Mouse (Mus musculus): ENCODE data around the gene Gm5426.
"Not testable (repeated sequence)": the region's sequence is repeated elsewhere in the genome, so short reads cannot be mapped to it uniquely, and the experiment has no call there.

The Gm5426 gene

GRCm38 (mm10) chr10:96138585-96138984 is 2.2 kb downstream of the Gm5426 start:
- DNase-seq (ENCODE audit: low spot score) = no peak

GRCm38 (mm10) chr10:96139274-96139673 is 2.9 kb downstream of the Gm5426 start:
- not testable (repeated sequence) for DNase-seq (ENCODE audit: low spot score)

GRCm38 (mm10) chr10:96146578-96146977 is 10.2 kb downstream of the Gm5426 start:
- no peak for DNase-seq (ENCODE audit: low spot score)

DNA sequence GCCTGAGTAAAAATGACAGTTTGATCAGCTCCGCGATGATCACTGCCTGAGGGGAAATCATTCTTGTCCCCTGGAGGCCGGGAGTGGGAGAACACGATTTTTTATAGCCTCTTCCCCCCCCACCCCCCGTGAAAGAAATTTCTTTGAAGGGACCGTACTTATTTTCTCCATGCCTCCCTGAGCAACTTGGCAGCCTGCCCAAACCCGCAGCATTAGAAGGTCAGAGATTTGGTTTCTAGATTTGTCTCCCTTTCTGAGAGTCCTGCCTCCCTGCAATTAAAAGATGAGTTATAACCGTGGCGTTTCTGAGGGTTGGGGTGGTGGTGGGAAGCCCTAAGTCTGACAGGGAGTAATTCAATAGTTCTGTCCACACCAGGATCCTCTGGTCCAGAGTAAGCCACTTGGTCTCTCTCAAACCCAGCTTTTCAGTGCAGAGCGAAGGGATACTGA is 11.9 kb downstream of the Gm5426 start:
- DNase-seq (ENCODE audit: low spot score) = no peak

DNA sequence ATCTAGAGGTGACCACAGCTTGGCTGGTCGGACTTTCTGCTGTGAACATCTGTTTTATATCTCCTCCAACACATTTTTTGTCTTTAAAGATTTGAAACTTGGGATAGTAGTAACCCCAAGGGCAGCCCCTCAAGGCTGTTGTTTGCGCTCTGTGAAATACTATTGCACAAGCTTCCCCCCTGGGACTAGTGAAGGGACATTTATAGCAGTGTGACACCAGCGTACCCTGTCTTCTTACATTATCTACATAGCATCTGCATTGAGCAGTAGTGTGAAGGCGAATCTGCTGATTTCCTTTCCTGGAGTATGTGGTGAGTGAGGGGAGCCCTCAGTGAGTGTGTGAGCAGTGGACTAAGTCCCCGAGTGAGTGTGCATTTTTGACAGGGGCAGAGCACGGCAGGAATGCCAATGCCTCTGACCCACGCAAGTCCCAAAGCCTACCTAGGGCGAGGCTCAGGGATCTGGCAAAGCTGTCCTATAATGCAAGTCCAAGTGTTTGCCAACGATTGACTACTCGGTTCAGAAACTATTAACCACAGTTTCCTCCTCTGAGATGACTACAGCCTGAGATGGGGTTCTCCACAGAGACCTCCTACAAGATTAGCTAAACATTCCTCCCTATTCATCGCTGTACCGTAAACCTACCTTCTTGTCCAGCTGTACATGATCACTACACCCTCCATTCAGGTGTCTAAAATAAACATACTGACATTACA is 14.2 kb downstream of the Gm5426 start:
- DNase-seq (ENCODE audit: low spot score) = no peak

GRCm38 (mm10) chr10:96153315-96153714 is 16.9 kb downstream of the Gm5426 start:
- DNase-seq (ENCODE audit: low spot score) = no peak

DNA sequence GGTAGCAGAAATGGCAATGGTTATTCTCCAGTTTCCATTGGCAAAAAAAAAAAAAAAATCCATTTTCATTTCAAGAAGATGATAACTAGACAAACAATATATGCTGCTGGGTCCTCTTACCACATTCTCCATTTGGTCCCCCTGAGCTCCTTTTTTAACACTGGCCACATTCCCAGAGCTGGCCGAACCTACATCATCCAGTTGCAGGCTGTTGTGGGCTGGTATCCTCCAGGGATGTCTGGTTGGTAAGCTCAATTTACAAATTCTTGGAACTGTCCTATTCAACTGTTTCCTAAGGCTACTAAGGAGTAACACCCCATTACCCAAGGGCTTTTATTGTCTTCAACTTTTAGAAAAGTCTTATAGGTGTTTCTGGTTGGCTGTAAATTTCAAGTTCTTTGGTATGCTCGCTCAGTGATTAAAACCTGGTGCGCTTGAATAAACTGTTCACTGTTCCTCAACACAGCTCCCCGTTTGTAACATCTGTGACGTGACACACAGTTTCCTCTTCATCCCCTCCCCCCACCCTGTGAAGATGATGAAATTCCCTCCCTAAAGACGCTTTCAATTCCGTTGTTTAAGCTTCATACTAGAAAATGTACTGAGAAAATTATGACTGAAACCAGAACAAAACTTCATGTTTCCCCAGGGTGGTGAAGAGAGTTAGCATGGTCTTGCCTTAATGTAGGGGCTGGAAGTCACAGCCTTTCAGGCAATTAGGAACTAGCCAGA is 26.7 kb downstream of the Gm5426 start:
- no peak for DNase-seq (ENCODE audit: low spot score)

GRCm38 (mm10) chr10:96163791-96164190 is 27.4 kb downstream of the Gm5426 start:
- no peak for DNase-seq (ENCODE audit: low spot score)

DNA sequence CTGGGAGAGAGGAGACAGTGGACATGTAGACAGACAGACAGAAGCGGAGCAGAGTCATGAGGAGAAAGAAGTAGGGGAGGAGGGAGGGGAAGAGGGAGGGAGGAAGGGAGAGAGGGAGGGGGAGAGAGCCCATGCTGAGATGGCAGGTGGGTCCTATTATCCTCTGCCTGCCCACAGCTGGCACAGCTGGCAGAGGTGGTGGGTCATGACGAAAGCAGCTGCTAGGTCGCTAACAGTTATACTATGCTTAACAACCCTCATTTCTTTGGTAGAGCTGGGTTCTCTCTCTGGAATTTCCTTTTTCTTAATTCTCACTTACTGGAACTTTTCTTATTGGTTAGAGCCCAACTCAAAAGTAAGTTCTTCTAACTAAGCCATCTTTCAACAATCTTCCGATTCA is 28.9 kb downstream of the Gm5426 start:
- DNase-seq (ENCODE audit: low spot score) = no peak

GRCm38 (mm10) chr10:96168998-96169397 is 32.6 kb downstream of the Gm5426 start:
- DNase-seq (ENCODE audit: low spot score) = no peak

DNA sequence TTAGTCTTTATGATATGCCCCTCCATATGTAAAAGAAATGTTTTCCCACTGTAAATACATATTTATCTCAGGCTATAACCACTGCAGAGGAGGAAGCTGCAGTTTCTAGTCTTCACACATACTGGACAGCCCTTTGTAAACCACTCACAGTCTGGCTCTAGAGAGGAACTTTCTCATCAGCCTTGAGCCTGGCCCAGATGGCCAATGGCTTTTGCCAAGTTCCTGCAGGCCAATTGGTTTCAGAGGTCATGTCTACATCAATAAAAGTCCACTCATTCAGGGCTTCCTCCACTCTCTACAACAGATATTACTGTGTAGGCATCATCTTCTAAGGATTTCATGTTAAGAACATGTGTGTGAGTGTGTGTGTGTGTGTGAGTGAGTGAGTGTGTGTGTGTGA is 35.1 kb downstream of the Gm5426 start:
- no peak for DNase-seq (ENCODE audit: low spot score)

- no peak for DNase-seq (ENCODE audit: low spot score)
These were observed 36.6 kb downstream of the Gm5426 start for GRCm38 (mm10) chr10:96172964-96173363.

- DNase-seq (ENCODE audit: low spot score) = no peak
These were observed 37.4 kb downstream of the Gm5426 start for GRCm38 (mm10) chr10:96173771-96174170.

DNA sequence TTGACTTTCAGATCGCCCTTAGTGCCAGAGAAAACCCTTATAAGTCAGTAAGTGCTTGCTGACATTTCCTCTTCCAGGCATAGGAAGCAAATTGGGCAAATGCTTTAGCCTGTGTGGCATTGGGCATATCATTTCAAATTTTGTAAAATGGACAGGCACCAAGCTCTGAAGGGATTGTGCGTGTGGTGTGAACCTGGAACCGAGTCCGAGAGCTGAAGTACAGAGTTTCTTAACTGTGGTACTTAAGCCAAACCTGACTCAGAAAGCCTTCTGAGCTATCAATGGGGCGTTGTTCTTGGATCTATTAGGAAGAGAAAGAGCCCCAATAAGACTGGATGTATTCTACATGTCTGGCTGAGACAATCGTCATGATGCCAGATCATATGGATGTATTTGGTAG is 40.5 kb downstream of the Gm5426 start:
- no peak for DNase-seq (ENCODE audit: low spot score)

DNA sequence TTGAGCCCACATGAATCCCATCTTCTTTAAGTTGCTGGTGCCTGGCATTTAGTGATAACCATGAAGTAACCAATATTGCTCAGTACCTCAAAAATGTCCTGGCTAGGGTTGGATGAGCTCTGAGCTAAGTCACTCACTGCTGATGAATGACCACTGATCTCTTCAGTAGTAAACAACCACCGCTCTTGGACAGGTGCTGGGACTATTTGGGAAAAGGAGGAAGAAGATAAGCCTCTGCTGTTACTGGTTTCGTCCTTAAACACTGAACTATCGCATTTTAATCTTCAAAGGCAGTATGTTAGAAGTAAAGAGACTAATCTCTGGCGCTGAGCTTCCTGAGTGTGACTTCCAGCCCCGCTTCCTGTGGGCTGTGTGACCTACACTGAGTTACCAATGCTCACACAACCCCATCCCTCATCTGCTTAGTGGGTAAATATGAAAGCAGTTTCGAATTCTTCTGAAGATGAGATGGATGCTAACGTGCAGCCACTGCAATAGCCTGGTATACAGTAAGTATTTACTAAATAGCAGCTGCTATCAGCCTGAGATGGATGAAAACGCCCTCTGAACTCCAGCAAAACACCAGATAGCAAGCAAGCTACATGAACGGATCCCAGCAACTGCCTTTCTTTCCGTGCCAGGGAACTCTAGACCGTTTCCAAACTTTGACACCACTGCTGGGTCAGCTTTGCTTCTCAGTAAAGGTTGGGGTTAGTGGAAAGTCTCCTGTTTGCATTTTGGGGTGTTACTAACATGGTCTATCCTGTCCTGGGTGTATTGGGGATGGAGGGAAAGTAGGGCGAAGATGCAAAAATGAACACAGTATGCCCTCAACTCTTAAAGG is 44.4 kb downstream of the Gm5426 start:
- no peak for DNase-seq (ENCODE audit: low spot score)

DNA sequence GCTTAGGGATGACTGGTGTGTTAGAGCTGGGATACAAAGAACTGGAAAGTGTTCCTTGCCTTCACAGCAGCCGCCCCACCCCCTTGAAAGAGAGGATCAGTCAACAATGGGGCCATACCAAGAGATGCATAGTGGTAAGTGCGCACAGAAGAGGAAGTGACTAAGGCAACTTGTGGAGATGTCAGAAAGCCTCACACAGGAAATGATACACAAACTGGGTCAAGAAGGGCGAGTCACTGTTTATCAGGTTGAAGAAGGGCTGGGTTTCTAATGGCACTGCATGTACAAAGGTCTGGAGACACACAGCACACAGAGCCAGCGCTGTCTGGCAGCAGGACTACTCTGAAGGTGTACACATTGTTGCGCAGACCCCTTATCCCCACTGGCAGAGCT is 45.0 kb downstream of the Gm5426 start:
- no peak for DNase-seq (ENCODE audit: low spot score)

GRCm38 (mm10) chr10:96181883-96182628 is 45.7 kb downstream of the Gm5426 start:
- DNase-seq (ENCODE audit: low spot score) = no peak

GRCm38 (mm10) chr10:96185026-96185425 is 48.6 kb downstream of the Gm5426 start:
- no peak for DNase-seq (ENCODE audit: low spot score)

DNA sequence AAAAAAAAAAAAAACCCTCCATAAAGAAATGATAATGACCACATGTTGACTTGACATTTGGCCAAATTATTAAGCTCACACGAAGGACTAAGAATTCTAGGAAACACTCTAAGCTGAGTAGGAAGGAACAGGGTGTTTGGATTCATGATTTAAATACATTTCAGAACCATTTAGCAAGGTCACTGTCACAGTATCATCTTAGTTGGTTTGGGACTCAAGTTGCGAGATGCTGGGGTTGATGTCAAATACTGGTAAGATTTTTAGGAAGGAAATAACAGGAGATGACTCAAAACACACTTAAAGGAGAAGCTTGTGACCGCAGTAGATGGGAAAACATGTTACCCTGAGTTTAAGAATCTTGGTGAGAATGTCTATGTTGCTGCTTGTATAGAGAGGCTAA is 49.2 kb downstream of the Gm5426 start:
- DNase-seq (ENCODE audit: low spot score) = no peak
